ENCODE assay signal across 9 mouse cellular contexts in genomic region chr9:100910352-100910751, GRCm38 (mm10).
DNase-seq lines count a peak whose midpoint lies in the region; ATAC-seq lines count a peak whose summit lies in the region.
"Had no signal": no experiment of that assay in that cellular context is flagged by ENCODE, and none has a peak within 500 bp of the region (broad histone marks: within the 10 kb centered on the region; RNA-seq: fewer than 3 reads in every experiment).

No protein-coding gene starts in this region.

- intact Hi-C loops in left cerebral cortex, postnatal 4 days (cut with DNase I) = loop anchor here (10.0 kb wide), 1 partner anchor 456 kb away; no protein-coding TSS in a partner anchor

- no peak overlapping the region for H3K4me2 ChIP-seq in hindbrain, embryonic 11.5 days (replicated peaks; ENCODE audit: low read depth, low read length)
- no peak overlapping the region for H3K4me2 ChIP-seq in hindbrain, embryonic 12.5 days (replicated peaks)

- no peak overlapping the region for H3K9ac ChIP-seq in hindbrain, embryonic 11.5 days (ENCODE audit: low read depth, low read length)
- H3K9ac ChIP-seq in hindbrain, embryonic 12.5 days = no peak overlapping the region

- H3K27ac ChIP-seq in hindbrain, embryonic 11.5 days (ENCODE audit: low read depth, low read length) = no peak overlapping the region
- H3K27ac ChIP-seq in hindbrain, embryonic 12.5 days = no peak overlapping the region
- H3K27ac ChIP-seq: hindbrain, embryonic 10.5 days had no signal

- H3K9me3 ChIP-seq in hindbrain, embryonic 11.5 days (ENCODE audit: control insufficient read depth, low read length) = no peaks in the 10 kb centered on the region
- H3K9me3 ChIP-seq in hindbrain, embryonic 12.5 days (replicated peaks) = no peaks in the 10 kb centered on the region
- H3K9me3 ChIP-seq: hindbrain, embryonic 10.5 days had no signal

- H3K4me3 ChIP-seq in hindbrain, embryonic 11.5 days (ENCODE audit: low read depth, low read length) = no peak overlapping the region
- no peak overlapping the region for H3K4me3 ChIP-seq in hindbrain, embryonic 12.5 days
- H3K4me3 ChIP-seq: hindbrain, embryonic 10.5 days had no signal

- no peaks in the 10 kb centered on the region for H3K27me3 ChIP-seq in hindbrain, embryonic 11.5 days (ENCODE audit: control insufficient read depth, insufficient read depth, low read length)
- no peaks in the 10 kb centered on the region for H3K27me3 ChIP-seq in hindbrain, embryonic 12.5 days

- peaks cover 2% of the 10 kb centered on the region; the same call in 1 of the 2 replicates for H3K36me3 ChIP-seq in hindbrain, embryonic 11.5 days (ENCODE audit: control insufficient read depth, insufficient read depth, low read length)
- H3K36me3 ChIP-seq in hindbrain, embryonic 12.5 days = peaks cover 10% of the 10 kb centered on the region

- DNase-seq in hindbrain, embryonic 11.5 days (ENCODE audit: low spot score) = peak; percentile 24
- peak; percentile 38 for DNase-seq in CD4-positive helper T cell, adult 2 months (ENCODE audit: low read depth, low spot score)
- DNase-seq in lung, postnatal 36 days = peak; percentile 59
- no peak for DNase-seq in gastrocnemius, postnatal 25 days
- no peak for DNase-seq in left cerebral cortex, postnatal 4 days

- ATAC-seq in hindbrain, embryonic 11.5 days (ENCODE audit: low FRiP score) = no peak
- ATAC-seq in hindbrain, embryonic 12.5 days (ENCODE audit: low FRiP score) = no peak
- ATAC-seq in activated CD4-positive, CD25-positive, alpha-beta regulatory T cell, adult 4 months = peak; percentile 61
- ATAC-seq in cerebellum, adult (ENCODE audit: insufficient number of reproducible peaks, low FRiP score, low TSS enrichment) = no peak

- no peaks in the 10 kb centered on the region for H3K4me1 ChIP-seq in hindbrain, embryonic 11.5 days (replicated peaks; ENCODE audit: control insufficient read depth, insufficient read depth, low read length)
- H3K4me1 ChIP-seq in hindbrain, embryonic 12.5 days = no peaks in the 10 kb centered on the region
- H3K4me1 ChIP-seq: hindbrain, embryonic 10.5 days had no signal

Comparison
In these comparisons a context has a peak if more than half of its experiments do, and no peak if none do; other contexts are left out.
1. DNase-seq: peak in hindbrain, embryonic 11.5 days (single experiment), CD4-positive helper T cell, adult 2 months (single experiment) and lung, postnatal 36 days (single experiment); none in gastrocnemius, postnatal 25 days (single experiment) and left cerebral cortex, postnatal 4 days (single experiment).